Mouse (Mus musculus): ENCODE measurements around the gene Jph4. TPM values are rescaled to one million over a fixed set of nuclear protein-coding genes. Genes with fewer than 3 reads are reported as not detected.

Gene Jph4
- total and polyA plus RNA-seq, 3 experiments: not detected

GRCm38 (mm10) chr14:55102253-55102785 is 14.4 kb downstream of the Jph4 start:
- no peaks in the 10 kb centered on the region for H3K9me3 ChIP-seq (replicated peaks; ENCODE audit: low read length)
- no peak overlapping the region for H3K9ac ChIP-seq (ENCODE audit: insufficient read depth, low read depth)
- no peaks in the 10 kb centered on the region for H3K79me2 ChIP-seq (replicated peaks; ENCODE audit: control insufficient read depth, extremely low read depth, insufficient read depth, poor library complexity, severe bottlenecking)
- DNase-seq (ENCODE audit: extremely low read depth): no peak
- H3K36me3 ChIP-seq (replicated peaks in 1 of 2; ENCODE audit: control insufficient read depth in 1 of 2, insufficient read depth in 1 of 2, low read length in 1 of 2): peaks cover 41 to 77% of the 10 kb centered on the region in 2 experiments
- dilution Hi-C loops (cut with MboI; ENCODE audit: extremely low pct_ligation_motif_present, extremely low pct_unique_long_range_greater_than_20kb, low sequenced_read_pairs): no loop called here
- in situ Hi-C loops (cut with MboI; ENCODE audit: low pct_ligation_motif_present, low pct_unique_long_range_greater_than_20kb, low sequenced_read_pairs): no loop called here
- H3K27ac ChIP-seq (ENCODE audit: insufficient read depth, low read depth): no peak overlapping the region
- H3K27me3 ChIP-seq (replicated peaks): no peaks in the 10 kb centered on the region
- no peak overlapping the region for H3K4me3 ChIP-seq (replicated peaks in 1 of 3; ENCODE audit: low read depth in 2 of 3, low read length in 2 of 3, poor library complexity in 1 of 3)
- H3K4me1 ChIP-seq (ENCODE audit: control insufficient read depth in 1 of 2, insufficient read depth in 2 of 2): peaks cover 6 to 28% of the 10 kb centered on the region in 2 experiments
- no peak for TF ChIP-seq E2F4 (IDR thresholded peaks at IDR 0.05; ENCODE audit: insufficient replicate concordance, low read depth, low read length)
- TF ChIP-seq PAX5 (IDR thresholded peaks at IDR 0.05; ENCODE audit: low read length): no peak
- TF ChIP-seq JUN (IDR thresholded peaks at IDR 0.05; ENCODE audit: insufficient read depth, low read depth, low read length): no peak
- no peak for TF ChIP-seq UBTF (IDR thresholded peaks at IDR 0.05; ENCODE audit: low read depth, low read length)
- TF ChIP-seq TCF12 (IDR thresholded peaks at IDR 0.05; ENCODE audit: low read depth, low read length): no peak
- TF ChIP-seq USF2 (conservative IDR thresholded peaks at IDR 0.05; ENCODE audit: low read depth, low read length): no peak
- no peak for TF ChIP-seq IRF4 (IDR thresholded peaks at IDR 0.05; ENCODE audit: low read depth, low read length)
- TF ChIP-seq SMC3 (IDR thresholded peaks at IDR 0.05; ENCODE audit: low read depth, low read length): no peak
- no peak for TF ChIP-seq ZKSCAN1 (IDR thresholded peaks at IDR 0.05; ENCODE audit: borderline replicate concordance, low read depth, low read length)
- no peak overlapping the region for H3K4me2 ChIP-seq (ENCODE audit: insufficient read depth, low read depth, poor library complexity, severe bottlenecking)

- in situ Hi-C loops (cut with MboI; ENCODE audit: low pct_ligation_motif_present, low pct_unique_long_range_greater_than_20kb, low sequenced_read_pairs) (no loop called here), dilution Hi-C loops (cut with MboI; ENCODE audit: extremely low pct_ligation_motif_present, extremely low pct_unique_long_range_greater_than_20kb, low sequenced_read_pairs) (no loop called here)
- Histone ChIP-seq H3K79me2 (replicated peaks; ENCODE audit: control insufficient read depth, extremely low read depth, insufficient read depth, poor library complexity, severe bottlenecking) (no peaks in the 10 kb centered on the region), H3K9ac (ENCODE audit: insufficient read depth, low read depth) (no peak overlapping the region), H3K4me2 (ENCODE audit: insufficient read depth, low read depth, poor library complexity, severe bottlenecking) (no peak overlapping the region), H3K9me3 (replicated peaks; ENCODE audit: low read length) (no peaks in the 10 kb centered on the region), H3K4me1 (ENCODE audit: control insufficient read depth in 1 of 2, insufficient read depth in 2 of 2) (peaks cover 3 to 28% of the 10 kb centered on the region in 2 experiments), H3K27ac (ENCODE audit: insufficient read depth, low read depth) (no peak overlapping the region), H3K36me3 (replicated peaks in 1 of 2; ENCODE audit: control insufficient read depth in 1 of 2, insufficient read depth in 1 of 2, low read length in 1 of 2) (peaks cover 41 to 85% of the 10 kb centered on the region in 2 experiments), H3K27me3 (replicated peaks) (no peaks in the 10 kb centered on the region), H3K4me3 (replicated peaks in 1 of 3; ENCODE audit: low read depth in 2 of 3, low read length in 2 of 3, poor library complexity in 1 of 3) (no peak overlapping the region)
- peak; percentile 63 for DNase-seq (ENCODE audit: extremely low read depth)
- no peak for TF ChIP-seq MXI1 (IDR thresholded peaks at IDR 0.05; ENCODE audit: low read depth, low read length)
- TF ChIP-seq MAFK (IDR thresholded peaks at IDR 0.05; ENCODE audit: insufficient replicate concordance, low read length): no peak
- peak; percentile 20; the same call in 1 of the 2 replicates for TF ChIP-seq MYC (IDR thresholded peaks at IDR 0.05; ENCODE audit: low read depth, low read length)
- TF ChIP-seq RAD21 (IDR thresholded peaks at IDR 0.05; ENCODE audit: low read depth, low read length): peak; percentile 49
- 0 out of 2 replicates have a peak, but pooled peaks have one; percentile 2 for TF ChIP-seq USF1 (IDR thresholded peaks at IDR 0.05; ENCODE audit: low read depth, low read length)
- no peak for TF ChIP-seq ZC3H11A (IDR thresholded peaks at IDR 0.05; ENCODE audit: low read depth, low read length)
- no peak for TF ChIP-seq CHD2 (IDR thresholded peaks at IDR 0.05; ENCODE audit: low read length)
- peak; percentile 69 to 74 for TF ChIP-seq CTCF (conservative IDR thresholded peaks at IDR 0.05 in 1 of 2, IDR thresholded peaks at IDR 0.05 in 1 of 2; ENCODE audit: low read depth in 2 of 2, low read length in 2 of 2)
- TF ChIP-seq SMC3 (IDR thresholded peaks at IDR 0.05; ENCODE audit: low read depth, low read length): peak; percentile 68
These were observed 15.1 kb downstream of the Jph4 start for GRCm38 (mm10) chr14:55101592-55101991.
